Mouse (Mus musculus): ENCODE measurements around the gene Gng12. TPM values are rescaled to one million over a fixed set of nuclear protein-coding genes. Genes with fewer than 3 reads are reported as not detected.
"Not testable (repeated sequence)": the region's sequence is repeated elsewhere in the genome, so short reads cannot be mapped to it uniquely, and the experiment has no call there.

Gene Gng12
- total RNA-seq, 2 experiments from 2014 or later: 68.9 to 84.2 TPM

GRCm38 (mm10) chr6:67023729-67024128, 127.5 kb downstream of the Gng12 start:
- no peak for DNase-seq (ENCODE audit: low spot score in 2 of 2)

- no peak for DNase-seq (ENCODE audit: low spot score in 2 of 2)
Observed at GRCm38 (mm10) chr6:67026661-67027060, 130.5 kb downstream of the Gng12 start.

- no peak for DNase-seq (ENCODE audit: low spot score in 2 of 2)
Observed at GRCm38 (mm10) chr6:67027438-67028142, 131.4 kb downstream of the Gng12 start.

- no peak for DNase-seq (ENCODE audit: low spot score in 2 of 2)
Observed at GRCm38 (mm10) chr6:67029312-67029950, 133.2 kb downstream of the Gng12 start.

GRCm38 (mm10) chr6:67029987-67030386, 133.8 kb downstream of the Gng12 start:
- DNase-seq (ENCODE audit: low spot score in 2 of 2): no peak

- DNase-seq (ENCODE audit: low spot score in 2 of 2): no peak
Observed at GRCm38 (mm10) chr6:67030416-67030815, 134.2 kb downstream of the Gng12 start.

- no peak for DNase-seq (ENCODE audit: low spot score in 2 of 2)
Observed at GRCm38 (mm10) chr6:67030846-67031245, 134.6 kb downstream of the Gng12 start.

GRCm38 (mm10) chr6:67032551-67032950, 136.4 kb downstream of the Gng12 start:
- not testable (repeated sequence) for DNase-seq (ENCODE audit: low spot score in 2 of 2)

- DNase-seq (ENCODE audit: low spot score in 2 of 2): not testable (repeated sequence)
Observed at GRCm38 (mm10) chr6:67032972-67033371, 136.8 kb downstream of the Gng12 start.

GRCm38 (mm10) chr6:67033604-67034003, 137.4 kb downstream of the Gng12 start:
- DNase-seq (ENCODE audit: low spot score in 2 of 2): no peak

- DNase-seq (ENCODE audit: low spot score in 2 of 2): no peak
Observed at GRCm38 (mm10) chr6:67034331-67035130, 138.3 kb downstream of the Gng12 start.

- DNase-seq (ENCODE audit: low spot score in 2 of 2): no peak
Observed at GRCm38 (mm10) chr6:67035388-67036299, 139.4 kb downstream of the Gng12 start.

GRCm38 (mm10) chr6:67036356-67036811, 140.2 kb downstream of the Gng12 start:
- peak; percentile 76 to 77 for DNase-seq (ENCODE audit: low spot score in 2 of 2)

- DNase-seq (ENCODE audit: low spot score in 2 of 2): peak; percentile 98 to 99
Observed at GRCm38 (mm10) chr6:67036837-67037628, 140.8 kb downstream of the Gng12 start, which contains the start of gene Gadd45a. Gadd45a (minus strand) TSS chr6:67037457.

- no peak for DNase-seq (ENCODE audit: low spot score in 2 of 2)
Observed at GRCm38 (mm10) chr6:67038964-67039363, 142.8 kb downstream of the Gng12 start.

GRCm38 (mm10) chr6:67040904-67041410, 144.8 kb downstream of the Gng12 start:
- DNase-seq (ENCODE audit: low spot score in 2 of 2): no peak

GRCm38 (mm10) chr6:67045424-67045823, 149.2 kb downstream of the Gng12 start:
- DNase-seq (ENCODE audit: low spot score in 2 of 2): no peak

- DNase-seq (ENCODE audit: low spot score in 2 of 2): no peak
Observed at GRCm38 (mm10) chr6:67046937-67047336, 150.7 kb downstream of the Gng12 start.

GRCm38 (mm10) chr6:67048052-67048691, 152.0 kb downstream of the Gng12 start:
- no peak for DNase-seq (ENCODE audit: low spot score in 2 of 2)

Measured in adrenal gland, adult 18-20 months (tissue).